Mouse (Mus musculus): Measurements from ENCODE around the gene Odc1. TPM values are rescaled to one million over a fixed set of nuclear protein-coding genes. Genes with fewer than 3 reads are reported as not detected.

The Odc1 gene
- 161 and 167 TPM in 2 replicates for polyA plus RNA-seq (2016; fragmentation: Nextera tagmentation; extraction: Ambion mirVana)

DNA sequence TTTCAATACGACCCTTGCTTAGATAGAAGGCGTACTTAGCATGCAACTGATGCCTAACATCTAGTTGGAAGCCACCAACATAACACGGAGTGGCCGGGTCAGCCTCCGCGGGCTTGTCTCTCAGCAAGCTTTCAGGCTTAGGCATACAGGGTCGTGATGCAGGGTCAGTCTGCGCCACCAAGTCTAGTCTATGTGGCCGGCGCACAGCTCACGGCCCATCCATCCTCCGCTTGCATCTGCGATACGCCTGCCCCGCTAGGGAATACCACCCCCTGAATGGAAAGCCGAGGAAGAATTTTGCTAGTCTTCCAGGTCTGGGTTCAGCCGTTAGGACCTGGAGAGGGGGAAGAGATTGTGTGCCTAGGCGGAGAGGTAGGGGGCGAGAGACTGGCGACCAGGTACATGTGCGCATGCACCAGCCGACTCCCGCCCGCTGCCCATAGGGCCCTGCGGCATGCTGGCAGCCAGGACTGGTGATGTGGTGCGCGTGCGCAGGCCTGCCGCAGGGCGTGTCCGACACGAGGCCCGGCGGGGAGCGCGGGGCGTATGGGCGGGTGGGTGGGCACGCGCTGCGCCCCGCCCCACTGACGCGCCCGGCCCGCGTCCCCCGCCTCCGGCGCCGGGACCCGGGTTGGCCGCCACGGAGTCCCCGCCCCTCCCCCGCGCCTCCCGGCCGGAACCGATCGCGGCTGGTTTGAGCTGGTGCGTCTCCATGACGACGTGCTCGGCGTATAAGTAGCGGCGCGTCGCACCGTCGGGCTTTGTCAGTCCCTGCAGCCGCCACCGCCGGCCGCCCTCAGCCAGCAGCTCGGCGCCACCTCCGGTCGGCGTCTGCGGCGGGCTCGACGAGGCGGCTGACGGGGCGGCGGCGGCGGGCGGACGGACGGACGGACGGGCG is at the start of gene Odc1:
Gene Odc1, plus strand, starts transcription at position 586 of the 898 bp plus-strand sequence.
- Histone ChIP-seq H3K4me1 (replicated peaks) (peaks cover 12% of the 10 kb centered on the region), H3K27ac (ENCODE audit: poor library complexity, severe bottlenecking) (peak within 1 kb of the TSS; percentile 93), H3K9me3 (replicated peaks) (no peaks in the 10 kb centered on the region), H3K9ac (peak within 1 kb of the TSS; percentile 96), H3K4me3 (peak within 1 kb of the TSS; percentile 99), H3K4me2 (peak within 1 kb of the TSS; percentile 68), H3K27me3 (replicated peaks) (no peaks in the 10 kb centered on the region), H3K36me3 (peaks cover 28% of the 10 kb centered on the region)
- WGBS = under 1% methylated on average over 83 of the region's 98 CpGs
- peak; percentile 98 for ATAC-seq (ENCODE audit: insufficient number of reproducible peaks, low FRiP score)

DNA sequence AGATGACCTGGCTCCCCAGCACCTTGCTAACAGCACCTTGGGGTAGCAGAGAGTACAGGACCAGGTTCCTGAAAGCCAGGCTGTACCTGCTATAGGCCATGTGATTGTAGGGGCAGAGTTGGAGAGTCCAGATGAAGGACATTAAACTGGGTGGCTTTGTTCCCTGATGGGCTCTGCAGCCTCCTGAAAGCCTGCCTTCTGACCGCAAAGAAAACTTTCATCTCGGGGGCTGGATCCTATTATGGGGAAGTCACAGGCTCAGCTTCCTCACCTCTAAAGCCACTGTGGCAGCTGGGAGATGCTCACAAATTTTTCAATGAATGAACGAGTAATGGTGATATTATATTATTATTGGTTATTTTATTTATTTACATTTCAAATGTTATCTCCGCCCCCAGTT is 49.8 kb upstream of the Odc1 start:
- H3K27ac ChIP-seq (ENCODE audit: poor library complexity, severe bottlenecking) = no peak overlapping the region
- 37% methylated on average over 4 of the region's 4 CpGs for WGBS
- H3K9me3 ChIP-seq (replicated peaks) = no peaks in the 10 kb centered on the region
- H3K4me1 ChIP-seq (replicated peaks) = peaks cover 24% of the 10 kb centered on the region
- no peak for ATAC-seq (ENCODE audit: insufficient number of reproducible peaks, low FRiP score)
- H3K9ac ChIP-seq = no peak overlapping the region
- H3K4me2 ChIP-seq = no peak overlapping the region
- no peaks in the 10 kb centered on the region for H3K27me3 ChIP-seq (replicated peaks)
- no peak overlapping the region for H3K4me3 ChIP-seq
- H3K36me3 ChIP-seq = no peaks in the 10 kb centered on the region

DNA sequence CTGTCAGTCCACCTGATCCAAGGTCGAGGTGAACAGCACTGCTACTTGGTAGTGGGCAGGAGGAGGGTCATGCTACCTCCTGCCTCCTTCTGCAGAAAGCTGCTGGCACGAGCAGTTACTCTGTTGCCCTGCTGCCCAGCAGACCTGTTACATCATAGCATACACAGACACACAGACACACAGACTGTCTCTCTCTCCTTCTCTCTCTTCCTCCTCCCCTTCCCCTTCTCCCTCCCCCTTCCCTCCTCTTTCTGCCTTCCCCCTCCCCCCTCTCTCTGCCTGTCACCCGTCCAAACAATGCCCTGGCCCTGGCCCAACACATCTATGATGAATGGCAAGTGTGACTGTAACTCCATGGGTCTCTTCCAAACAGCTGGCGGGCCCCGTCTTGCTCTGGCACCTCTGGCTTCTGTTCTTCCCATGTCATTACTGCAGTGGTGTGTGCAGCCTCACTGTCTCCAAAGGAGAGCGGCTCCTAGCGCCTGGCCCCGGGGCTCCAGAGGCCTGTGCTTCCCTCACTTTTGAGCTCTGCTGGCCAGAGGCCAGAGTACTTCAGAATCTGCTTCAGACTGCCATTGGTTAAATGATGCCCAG is 48.6 kb upstream of the Odc1 start:
- Histone ChIP-seq H3K4me2 (peak overlapping the region; percentile 43), H3K9ac (peak overlapping the region; percentile 23), H3K4me1 (replicated peaks) (peaks cover 24% of the 10 kb centered on the region), H3K36me3 (no peaks in the 10 kb centered on the region), H3K9me3 (replicated peaks) (no peaks in the 10 kb centered on the region), H3K27ac (ENCODE audit: poor library complexity, severe bottlenecking) (peak overlapping the region; percentile 43; the same call in 1 of the 2 replicates), H3K27me3 (replicated peaks) (no peaks in the 10 kb centered on the region), H3K4me3 (peak overlapping the region; percentile 9; the same call in 1 of the 2 replicates)
- WGBS = 7% methylated on average over 8 of the region's 8 CpGs
- ATAC-seq (ENCODE audit: insufficient number of reproducible peaks, low FRiP score) = peak; percentile 84

DNA sequence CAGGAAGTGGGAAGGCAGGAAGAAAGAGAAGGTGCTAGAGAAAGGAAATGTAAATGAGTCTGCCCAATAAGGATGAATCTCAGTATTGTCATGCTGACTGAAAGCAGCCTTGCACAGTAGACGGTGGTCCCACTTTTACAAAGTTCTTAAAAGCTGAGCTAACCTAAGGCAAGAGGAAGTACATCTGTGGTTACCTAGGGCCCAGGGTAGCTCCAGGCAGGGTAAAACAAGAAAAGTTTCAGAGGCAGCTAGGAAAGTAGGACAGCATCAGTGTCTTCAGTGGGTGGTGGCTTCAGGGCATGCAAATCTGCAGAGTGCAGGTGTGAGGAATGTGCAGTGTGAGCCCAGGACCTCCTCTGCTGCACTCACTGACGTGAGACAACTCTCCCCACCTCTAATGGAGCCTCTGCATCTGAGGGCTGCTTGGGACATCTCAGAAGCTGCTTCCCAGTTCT is 38.9 kb upstream of the Odc1 start:
- H3K4me1 ChIP-seq (replicated peaks) = peaks cover 15% of the 10 kb centered on the region
- H3K9me3 ChIP-seq (replicated peaks) = no peaks in the 10 kb centered on the region
- H3K27me3 ChIP-seq (replicated peaks) = no peaks in the 10 kb centered on the region
- H3K27ac ChIP-seq (ENCODE audit: poor library complexity, severe bottlenecking) = no peak overlapping the region
- ATAC-seq (ENCODE audit: insufficient number of reproducible peaks, low FRiP score) = peak; percentile 39; the same call in 1 of the 2 replicates
- H3K4me3 ChIP-seq = no peak overlapping the region
- WGBS = 41% methylated on average over 2 of the region's 2 CpGs
- H3K9ac ChIP-seq = no peak overlapping the region
- H3K36me3 ChIP-seq = no peaks in the 10 kb centered on the region
- no peak overlapping the region for H3K4me2 ChIP-seq

DNA sequence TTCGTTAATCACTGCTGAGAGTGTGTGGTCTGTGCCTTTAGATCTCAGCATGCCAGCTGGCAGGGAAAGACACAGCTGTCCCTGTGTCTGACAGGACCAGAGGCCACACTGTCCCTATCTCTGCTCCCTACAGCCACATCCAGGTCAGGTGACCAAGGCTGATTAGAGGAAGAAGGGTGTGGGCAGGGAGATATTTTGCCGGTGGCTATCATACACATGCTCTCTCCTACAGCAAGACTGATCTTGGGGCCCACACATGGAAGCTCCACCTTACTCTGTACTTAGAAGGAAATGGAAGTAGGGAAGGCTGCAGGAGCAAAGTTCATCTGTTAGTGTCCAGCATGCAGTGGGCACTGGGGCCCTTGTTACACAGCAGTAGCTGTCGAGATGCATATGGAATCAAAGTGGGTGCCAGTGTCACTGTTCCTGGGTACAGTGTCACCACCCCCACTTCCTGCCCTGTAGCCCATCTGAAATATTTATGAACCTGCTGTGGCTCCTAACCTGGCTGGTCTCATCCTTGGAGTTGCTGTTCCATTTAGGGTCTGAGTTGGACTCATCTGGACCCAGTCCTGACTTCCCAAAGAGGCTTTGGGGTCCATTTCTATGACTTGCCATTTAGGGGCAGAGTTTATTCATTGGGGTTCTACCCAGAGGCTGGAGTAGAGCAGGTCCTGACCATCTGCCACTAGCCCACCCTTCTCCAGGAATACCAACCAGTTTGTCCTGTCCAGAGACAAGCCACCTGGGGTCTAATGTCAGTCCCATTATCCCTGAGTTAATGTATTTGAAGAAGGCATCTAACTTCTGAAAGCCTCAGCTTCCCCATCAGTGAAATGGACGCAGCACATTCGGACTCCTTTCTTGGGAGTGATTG is 38.2 kb upstream of the Odc1 start:
- H3K4me3 ChIP-seq = no peak overlapping the region
- WGBS = 38% methylated on average over 5 of the region's 5 CpGs
- H3K9me3 ChIP-seq (replicated peaks) = no peaks in the 10 kb centered on the region
- no peak overlapping the region for H3K4me2 ChIP-seq
- no peaks in the 10 kb centered on the region for H3K27me3 ChIP-seq (replicated peaks)
- no peaks in the 10 kb centered on the region for H3K36me3 ChIP-seq
- H3K9ac ChIP-seq = no peak overlapping the region
- peak; percentile 89 for ATAC-seq (ENCODE audit: insufficient number of reproducible peaks, low FRiP score)
- H3K4me1 ChIP-seq (replicated peaks) = peaks cover 15% of the 10 kb centered on the region
- H3K27ac ChIP-seq (ENCODE audit: poor library complexity, severe bottlenecking) = no peak overlapping the region

DNA sequence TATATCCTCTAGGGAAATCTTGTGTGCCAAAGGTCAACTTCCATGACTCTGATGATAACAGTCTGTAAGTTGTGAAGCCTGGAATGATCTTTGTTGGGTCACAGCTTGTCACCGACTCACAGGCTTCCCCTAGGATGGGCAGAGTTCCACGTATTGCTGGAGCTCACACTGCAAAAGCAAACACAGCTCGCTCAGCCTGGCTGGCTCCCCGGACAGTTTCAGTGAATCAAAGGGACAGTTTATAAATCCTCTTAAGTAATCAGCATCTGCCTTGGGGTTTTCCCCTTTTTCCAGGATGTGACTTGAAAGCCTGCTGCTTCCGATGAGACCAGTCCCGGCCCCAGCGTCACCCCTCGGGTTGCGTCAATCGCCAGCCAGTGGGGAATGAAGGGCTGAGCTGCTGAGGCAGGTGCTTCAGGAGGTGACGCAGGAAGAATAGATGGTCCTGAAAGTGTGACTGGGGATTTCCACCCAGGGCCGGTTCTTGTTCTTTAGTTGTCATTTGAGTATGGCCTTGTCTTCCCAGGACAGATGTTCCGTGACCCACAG is 37.5 kb upstream of the Odc1 start:
- peaks cover 15% of the 10 kb centered on the region for H3K4me1 ChIP-seq (replicated peaks)
- no peak overlapping the region for H3K4me3 ChIP-seq
- no peaks in the 10 kb centered on the region for H3K9me3 ChIP-seq (replicated peaks)
- H3K27me3 ChIP-seq (replicated peaks) = no peaks in the 10 kb centered on the region
- peak overlapping the region; percentile 26; the same call in 1 of the 2 replicates for H3K4me2 ChIP-seq
- no peak overlapping the region for H3K27ac ChIP-seq (ENCODE audit: poor library complexity, severe bottlenecking)
- 0 out of 2 replicates have a peak, but pooled peaks have one; percentile 43 for ATAC-seq (ENCODE audit: insufficient number of reproducible peaks, low FRiP score)
- WGBS = 27% methylated on average over 13 of the region's 13 CpGs
- H3K9ac ChIP-seq = no peak overlapping the region
- H3K36me3 ChIP-seq = no peaks in the 10 kb centered on the region

DNA sequence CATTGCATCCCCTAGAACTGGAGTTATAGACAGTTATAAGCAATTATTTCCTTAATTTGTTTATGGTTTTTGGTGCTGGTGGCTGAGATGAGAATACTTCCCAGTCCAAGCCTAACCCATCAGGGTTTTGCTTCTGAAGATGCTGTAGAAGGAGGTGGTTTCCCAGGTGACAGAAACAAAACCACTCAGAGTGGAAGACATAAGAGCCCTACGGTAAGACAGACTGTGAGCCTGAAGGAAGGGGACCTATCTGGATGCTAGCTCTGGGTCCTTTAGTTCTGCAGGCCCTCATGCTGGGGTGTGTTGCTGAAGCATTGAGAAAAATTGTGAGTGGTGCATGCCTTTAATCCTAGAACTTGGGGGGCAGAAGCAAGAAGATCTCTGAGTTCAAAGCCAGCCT is 35.3 kb upstream of the Odc1 start:
- ATAC-seq (ENCODE audit: insufficient number of reproducible peaks, low FRiP score) = no peak
- no peak overlapping the region for H3K9ac ChIP-seq
- peaks cover 15% of the 10 kb centered on the region for H3K4me1 ChIP-seq (replicated peaks)
- no peaks in the 10 kb centered on the region for H3K36me3 ChIP-seq
- no peak overlapping the region for H3K4me2 ChIP-seq
- WGBS = 91% methylated on average over 1 of the region's 1 CpGs
- H3K9me3 ChIP-seq (replicated peaks) = no peaks in the 10 kb centered on the region
- 0 out of 2 replicates have a peak, but pooled peaks cover 3% of the 10 kb centered on the region for H3K27me3 ChIP-seq (replicated peaks)
- H3K27ac ChIP-seq (ENCODE audit: poor library complexity, severe bottlenecking) = no peak overlapping the region
- H3K4me3 ChIP-seq = no peak overlapping the region

DNA sequence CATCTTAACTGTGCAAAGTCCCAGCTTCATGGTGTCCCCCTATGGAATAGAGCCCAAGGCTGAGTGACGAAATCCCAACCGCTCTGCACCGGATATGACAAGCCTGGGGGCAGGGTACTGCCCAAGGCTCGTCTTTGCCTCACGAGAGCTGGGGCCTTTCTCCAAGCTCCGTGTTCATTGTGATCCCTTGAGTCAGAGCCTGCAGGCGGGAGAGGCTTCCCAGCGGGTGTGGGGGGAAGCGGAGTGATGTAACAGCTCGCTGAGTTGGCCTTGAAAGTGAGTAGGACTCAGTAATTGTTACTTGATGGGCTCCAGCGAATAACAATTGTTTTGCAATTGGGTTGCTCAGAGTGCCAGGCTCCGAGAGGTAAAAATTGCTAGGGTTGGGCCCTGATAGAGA is 34.4 kb upstream of the Odc1 start:
- Histone ChIP-seq H3K27me3 (replicated peaks) (0 out of 2 replicates have a peak, but pooled peaks cover 3% of the 10 kb centered on the region), H3K27ac (ENCODE audit: poor library complexity, severe bottlenecking) (no peak overlapping the region), H3K9ac (no peak overlapping the region), H3K4me3 (no peak overlapping the region), H3K9me3 (replicated peaks) (no peaks in the 10 kb centered on the region), H3K36me3 (no peaks in the 10 kb centered on the region), H3K4me1 (replicated peaks) (peaks cover 15% of the 10 kb centered on the region), H3K4me2 (no peak overlapping the region)
- 0 out of 2 replicates have a peak, but pooled peaks have one; percentile 20 for ATAC-seq (ENCODE audit: insufficient number of reproducible peaks, low FRiP score)
- 30% methylated on average over 12 of the region's 12 CpGs for WGBS

DNA sequence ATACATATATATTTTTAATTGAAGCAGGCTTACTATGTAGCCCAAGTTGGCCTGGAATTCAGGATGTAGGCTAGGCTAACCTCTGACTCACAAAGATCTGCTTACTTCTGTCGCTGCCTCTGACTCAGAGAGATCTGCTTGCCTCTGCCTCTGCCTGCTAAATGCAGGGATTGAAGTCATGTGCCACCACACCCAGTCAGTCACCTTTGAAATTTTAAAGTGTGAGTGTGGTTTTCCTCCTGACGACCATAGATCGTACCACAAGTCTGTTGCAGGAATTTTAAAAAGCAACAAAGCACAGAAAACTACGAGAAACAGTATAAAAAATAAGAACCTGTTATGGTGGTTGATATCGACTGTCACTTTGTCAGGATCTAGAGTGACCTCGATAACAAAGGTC is 33.6 kb upstream of the Odc1 start:
- no peak for ATAC-seq (ENCODE audit: insufficient number of reproducible peaks, low FRiP score)
- H3K4me2 ChIP-seq = no peak overlapping the region
- H3K9me3 ChIP-seq (replicated peaks) = no peaks in the 10 kb centered on the region
- H3K27me3 ChIP-seq (replicated peaks) = 0 out of 2 replicates have a peak, but pooled peaks cover 3% of the 10 kb centered on the region
- peaks cover 10% of the 10 kb centered on the region for H3K4me1 ChIP-seq (replicated peaks)
- 86% methylated on average over 6 of the region's 6 CpGs for WGBS
- H3K9ac ChIP-seq = no peak overlapping the region
- no peaks in the 10 kb centered on the region for H3K36me3 ChIP-seq
- H3K27ac ChIP-seq (ENCODE audit: poor library complexity, severe bottlenecking) = no peak overlapping the region
- H3K4me3 ChIP-seq = no peak overlapping the region

DNA sequence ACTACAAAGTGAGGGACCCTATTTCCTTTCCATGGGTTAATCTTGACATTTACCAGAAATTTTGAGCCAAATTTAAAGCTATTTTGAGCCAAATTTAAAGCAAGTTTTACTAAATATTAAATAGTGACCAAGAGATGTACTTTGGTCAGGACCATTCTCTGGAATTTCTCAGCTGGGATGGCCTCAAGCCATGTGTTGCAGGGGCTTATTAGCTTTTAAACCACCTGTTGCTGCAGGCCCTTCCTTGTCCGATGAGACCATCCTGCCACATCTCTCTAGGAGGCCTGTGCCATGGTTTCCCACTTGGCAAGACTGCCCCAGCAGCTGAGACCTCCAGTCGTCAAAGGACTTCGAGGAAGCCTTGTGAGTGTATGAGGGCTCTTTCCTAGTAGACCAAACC is 15.4 kb upstream of the Odc1 start:
- H3K27ac ChIP-seq (ENCODE audit: poor library complexity, severe bottlenecking) = no peak overlapping the region
- no peaks in the 10 kb centered on the region for H3K9me3 ChIP-seq (replicated peaks)
- H3K36me3 ChIP-seq = no peaks in the 10 kb centered on the region
- 78% methylated on average over 3 of the region's 3 CpGs for WGBS
- no peaks in the 10 kb centered on the region for H3K27me3 ChIP-seq (replicated peaks)
- H3K9ac ChIP-seq = no peak overlapping the region
- no peak for ATAC-seq (ENCODE audit: insufficient number of reproducible peaks, low FRiP score)
- no peak overlapping the region for H3K4me2 ChIP-seq
- 0 out of 2 replicates have a peak, but pooled peaks cover 5% of the 10 kb centered on the region for H3K4me1 ChIP-seq (replicated peaks)
- no peak overlapping the region for H3K4me3 ChIP-seq
